Comparison of ENCODE assay signal across 8 mouse cellular contexts in genomic region chr1:172127487-172127886, GRCm38 (mm10). TPM values are rescaled to one million over a fixed set of nuclear protein-coding genes. Genes with fewer than 3 reads are reported as not detected.
DNase-seq lines count a peak whose midpoint lies in the region; ATAC-seq and TF ChIP-seq lines count a peak whose summit lies in the region.

No protein-coding gene starts in this region.

- WGBS in hindbrain, embryonic 11.5 days = 52% methylated on average over 5 of the region's 5 CpGs
- 45% methylated on average over 5 of the region's 5 CpGs for WGBS in liver, embryonic 14.5 days (ENCODE audit: insufficient replicate concordance)
- 73% methylated on average over 5 of the region's 5 CpGs for WGBS in thymus, adult 2 months

- H3K27ac ChIP-seq in hindbrain, embryonic 11.5 days (ENCODE audit: low read depth, low read length) = no peak overlapping the region
- H3K27ac ChIP-seq in liver, embryonic 14.5 days = peak overlapping the region; percentile 29; the same call in 1 of the 2 replicates
- H3K27ac ChIP-seq in thymus, adult 2 months (ENCODE audit: control insufficient read depth, insufficient read depth, low read length) = no peak overlapping the region

- no peak for TF ChIP-seq POLR2A in thymus, adult 2 months (IDR thresholded peaks at IDR 0.05; ENCODE audit: control insufficient read depth, extremely low read depth, insufficient read depth, low read length, poor library complexity)

- no peak for TF ChIP-seq EP300 in liver, embryonic 14.5 days (IDR thresholded peaks at IDR 0.05; ENCODE audit: low read depth)

- H3K36me3 ChIP-seq in hindbrain, embryonic 11.5 days (ENCODE audit: control insufficient read depth, insufficient read depth, low read length) = peaks cover 16% of the 10 kb centered on the region
- H3K36me3 ChIP-seq in liver, embryonic 14.5 days (replicated peaks; ENCODE audit: control insufficient read depth, insufficient read depth, low read depth) = peaks cover 24% of the 10 kb centered on the region
- peaks cover 21% of the 10 kb centered on the region for H3K36me3 ChIP-seq in thymus, adult 2 months (ENCODE audit: control insufficient read depth, insufficient read depth, low read length)

- H3K9ac ChIP-seq in hindbrain, embryonic 11.5 days (ENCODE audit: low read depth, low read length) = peak overlapping the region; percentile 85
- H3K9ac ChIP-seq in liver, embryonic 14.5 days (replicated peaks) = peak overlapping the region; percentile 91

- H3K4me3 ChIP-seq in hindbrain, embryonic 11.5 days (ENCODE audit: low read depth, low read length) = peak overlapping the region; percentile 86
- peak overlapping the region; percentile 81 to 87 for H3K4me3 ChIP-seq in liver, embryonic 14.5 days (ENCODE audit: insufficient read depth in 1 of 2, low read depth in 2 of 2, low read length in 2 of 2)
- no peak overlapping the region for H3K4me3 ChIP-seq in thymus, adult 2 months (ENCODE audit: control insufficient read depth, insufficient read depth, low read length)

- TF ChIP-seq CTCF in liver, embryonic 14.5 days (IDR thresholded peaks at IDR 0.05; ENCODE audit: low read depth) = no peak
- TF ChIP-seq CTCF in thymus, adult 2 months (IDR thresholded peaks at IDR 0.05; ENCODE audit: borderline replicate concordance, control insufficient read depth, extremely low read depth, insufficient read depth, low read length, poor library complexity) = no peak

- H3K4me1 ChIP-seq in hindbrain, embryonic 11.5 days (replicated peaks; ENCODE audit: control insufficient read depth, insufficient read depth, low read length) = no peaks in the 10 kb centered on the region
- peaks cover 6 to 12% of the 10 kb centered on the region in 2 experiments for H3K4me1 ChIP-seq in liver, embryonic 14.5 days (replicated peaks; ENCODE audit: control insufficient read depth in 2 of 2, insufficient read depth in 2 of 2, low read length in 1 of 2)
- H3K4me1 ChIP-seq in thymus, adult 2 months (replicated peaks; ENCODE audit: control insufficient read depth, insufficient read depth, low read length) = peaks cover 7% of the 10 kb centered on the region

- peak; percentile 18 to 24 for DNase-seq in cerebellum, postnatal 14 days
- DNase-seq in cerebellum, postnatal 25 days = no peak
- peak; percentile 40 to 48 for DNase-seq in adrenal gland, postnatal 36 days
- DNase-seq in hindbrain, embryonic 11.5 days (ENCODE audit: low spot score) = no peak
- DNase-seq in liver, embryonic 14.5 days (ENCODE audit: low read depth in 3 of 3, low spot score in 3 of 3) = no peak
- DNase-seq in embryo, embryonic 11 days = no peak
- DNase-seq in cerebellum, adult 9-10 months = no peak
- DNase-seq in thymus, adult 2 months = no peak

- ATAC-seq in hindbrain, embryonic 11.5 days (ENCODE audit: low FRiP score) = no peak
- ATAC-seq in liver, embryonic 14.5 days (ENCODE audit: insufficient read depth) = no peak

- H3K9me3 ChIP-seq in hindbrain, embryonic 11.5 days (ENCODE audit: control insufficient read depth, low read length) = no peaks in the 10 kb centered on the region
- H3K9me3 ChIP-seq in liver, embryonic 14.5 days (ENCODE audit: control insufficient read depth, low read length) = no peaks in the 10 kb centered on the region

- H3K4me2 ChIP-seq in hindbrain, embryonic 11.5 days (replicated peaks; ENCODE audit: low read depth, low read length) = peak overlapping the region; percentile 49
- peak overlapping the region; percentile 67 for H3K4me2 ChIP-seq in liver, embryonic 14.5 days (ENCODE audit: low read depth)

- no peaks in the 10 kb centered on the region for H3K27me3 ChIP-seq in hindbrain, embryonic 11.5 days (ENCODE audit: control insufficient read depth, insufficient read depth, low read length)
- no peaks in the 10 kb centered on the region for H3K27me3 ChIP-seq in liver, embryonic 14.5 days (ENCODE audit: control insufficient read depth, insufficient read depth, low read length)
- H3K27me3 ChIP-seq in thymus, adult 2 months (ENCODE audit: control insufficient read depth, insufficient read depth, low read length) = no peaks in the 10 kb centered on the region

RNA-seq across cellular contexts. Expression of gene Pex19, which starts 0.9 kb away (rescaled TPM):
- total RNA-seq in adrenal gland, postnatal 36 days (2021) = 100 to 1,000 TPM; 112 to 147 TPM
- polyA plus RNA-seq in hindbrain, embryonic 11.5 days (2014; fragmentation: Nextera tagmentation; extraction: Ambion mirVana) = 173 and 179 TPM in 2 replicates
- 19.8 and 20.1 TPM in 2 replicates for polyA plus RNA-seq in liver, embryonic 14.5 days (2012; rRNA removed)
- polyA plus RNA-seq in liver, embryonic 14.5 days (2014; fragmentation: Nextera tagmentation; extraction: Ambion mirVana) = 30.1 and 32.9 TPM in 2 replicates
- polyA plus RNA-seq in thymus, adult 2 months (2012; rRNA removed) = 68.5 and 76.9 TPM in 2 replicates

RNA-seq across cellular contexts. Expression of gene Dcaf8, which starts 20.4 kb away (rescaled TPM):
- total RNA-seq in adrenal gland, postnatal 36 days (2021) = 100 to 1,000 TPM; 108 to 143 TPM
- polyA plus RNA-seq in hindbrain, embryonic 11.5 days (2014; fragmentation: Nextera tagmentation; extraction: Ambion mirVana) = 87.8 and 96.0 TPM in 2 replicates
- polyA plus RNA-seq in liver, embryonic 14.5 days (2012; rRNA removed) = 25.4 and 34.6 TPM in 2 replicates
- 36.2 and 40.1 TPM in 2 replicates for polyA plus RNA-seq in liver, embryonic 14.5 days (2014; fragmentation: Nextera tagmentation; extraction: Ambion mirVana)
- polyA plus RNA-seq in thymus, adult 2 months (2012; rRNA removed) = 79.7 and 81.0 TPM in 2 replicates

RNA-seq across cellular contexts. Expression of gene Ncstn, which starts 44.9 kb away (rescaled TPM):
- 100 to 1,000 TPM in 1 of 2 experiments, 10 to 100 TPM in 1; 94.4 to 101 TPM for total RNA-seq in adrenal gland, postnatal 36 days (2021)
- 120 and 121 TPM in 2 replicates for polyA plus RNA-seq in hindbrain, embryonic 11.5 days (2014; fragmentation: Nextera tagmentation; extraction: Ambion mirVana)
- 22.2 and 22.6 TPM in 2 replicates for polyA plus RNA-seq in liver, embryonic 14.5 days (2012; rRNA removed)
- 24.6 and 28.4 TPM in 2 replicates for polyA plus RNA-seq in liver, embryonic 14.5 days (2014; fragmentation: Nextera tagmentation; extraction: Ambion mirVana)
- 130 and 133 TPM in 2 replicates for polyA plus RNA-seq in thymus, adult 2 months (2012; rRNA removed)

RNA-seq across cellular contexts. Expression of gene Copa, which starts 45.2 kb away (rescaled TPM):
- 100 to 1,000 TPM; 178 to 197 TPM for total RNA-seq in adrenal gland, postnatal 36 days (2021)
- polyA plus RNA-seq in hindbrain, embryonic 11.5 days (2014; fragmentation: Nextera tagmentation; extraction: Ambion mirVana) = 154 and 191 TPM in 2 replicates
- polyA plus RNA-seq in liver, embryonic 14.5 days (2012; rRNA removed) = 28.9 and 29.1 TPM in 2 replicates
- 49.6 and 54.6 TPM in 2 replicates for polyA plus RNA-seq in liver, embryonic 14.5 days (2014; fragmentation: Nextera tagmentation; extraction: Ambion mirVana)
- polyA plus RNA-seq in thymus, adult 2 months (2012; rRNA removed) = 53.9 and 58.9 TPM in 2 replicates

Comparison
In these comparisons a context has a peak if more than half of its experiments do, and no peak if none do; other contexts are left out.
1. DNase-seq: peak in cerebellum, postnatal 14 days (2 of 2) and adrenal gland, postnatal 36 days (2 of 2); none in cerebellum, postnatal 25 days (0 of 2), hindbrain, embryonic 11.5 days (single experiment), liver, embryonic 14.5 days (0 of 3), embryo, embryonic 11 days (single experiment), cerebellum, adult 9-10 months (single experiment) and thymus, adult 2 months (single experiment).